In the genomic region with DNA sequence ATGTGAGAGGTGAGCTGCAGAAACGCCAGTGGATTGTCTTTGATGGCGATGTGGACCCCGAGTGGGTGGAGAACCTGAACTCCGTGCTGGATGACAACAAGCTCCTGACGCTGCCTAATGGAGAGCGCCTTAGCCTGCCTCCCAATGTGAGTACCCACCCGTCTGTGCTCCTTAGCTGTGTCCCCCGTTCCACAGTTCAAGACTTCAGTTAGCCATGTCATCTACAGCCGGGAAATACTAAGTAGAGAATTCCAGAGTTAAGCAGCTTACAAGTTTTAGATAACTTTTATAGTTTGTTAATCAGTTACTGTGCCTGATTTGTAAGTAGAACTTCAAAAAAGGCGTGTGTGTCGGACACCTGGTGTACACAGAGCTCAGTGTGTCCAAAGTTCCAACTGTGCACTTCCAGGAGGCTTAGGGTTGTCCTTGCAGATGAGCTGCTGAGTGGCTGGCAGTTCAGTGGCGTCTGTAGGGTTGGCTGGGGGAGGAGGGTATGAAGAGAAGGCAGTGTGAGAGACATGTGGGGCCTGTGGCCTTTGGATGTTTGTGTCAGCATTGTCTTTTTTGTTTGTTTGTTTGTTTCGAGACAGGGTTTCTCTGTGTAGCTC, we compare ENCODE assay signal across 25 mouse cellular contexts. TPM values are rescaled to one million over a fixed set of nuclear protein-coding genes. Genes with fewer than 3 reads are reported as not detected.
DNase-seq lines count a peak whose midpoint lies in the region; ATAC-seq lines count a peak whose summit lies in the region.
"Had no signal": no experiment of that assay in that cellular context is flagged by ENCODE, and none has a peak within 500 bp of the region (broad histone marks: within the 10 kb centered on the region; RNA-seq: fewer than 3 reads in every experiment).

No protein-coding gene starts in this region.

- no peak overlapping the region for H3K4me3 ChIP-seq in kidney, embryonic 16.5 days (ENCODE audit: low read length)
- no peak overlapping the region for H3K4me3 ChIP-seq in intestine, embryonic 16.5 days (ENCODE audit: low read length)
- H3K4me3 ChIP-seq: embryonic facial prominence, embryonic 13.5 days; embryonic facial prominence, embryonic 15.5 days; erythroblast, embryonic 14.5 days; forebrain, embryonic 10.5 days; forebrain, embryonic 12.5 days had no signal

- ATAC-seq in kidney, embryonic 16.5 days (ENCODE audit: low FRiP score, low TSS enrichment), result no peak
- ATAC-seq in intestine, embryonic 16.5 days, result peak; percentile 89
- ATAC-seq: forebrain, embryonic 14.5 days; forebrain, embryonic 16.5 days had no signal

- H3K4me2 ChIP-seq in kidney, embryonic 16.5 days (replicated peaks; ENCODE audit: low read depth, low read length), result no peak overlapping the region
- H3K4me2 ChIP-seq in intestine, embryonic 16.5 days (ENCODE audit: low read depth, low read length), result no peak overlapping the region
- H3K4me2 ChIP-seq: embryonic facial prominence, embryonic 13.5 days; embryonic facial prominence, embryonic 15.5 days; forebrain, embryonic 12.5 days had no signal

- no peak overlapping the region for H3K9ac ChIP-seq in kidney, embryonic 16.5 days (replicated peaks; ENCODE audit: low read length)
- H3K9ac ChIP-seq in intestine, embryonic 16.5 days (ENCODE audit: low read depth, low read length), result no peak overlapping the region
- H3K9ac ChIP-seq: embryonic facial prominence, embryonic 13.5 days; embryonic facial prominence, embryonic 15.5 days; forebrain, embryonic 12.5 days had no signal

- WGBS in kidney, embryonic 16.5 days, result 90% methylated on average over 13 of the region's 13 CpGs
- WGBS in intestine, embryonic 16.5 days, result 82% methylated on average over 13 of the region's 13 CpGs

- DNase-seq in kidney, adult 18-20 months, result peak; percentile 11
- DNase-seq in kidney, postnatal 10 days, result no peak
- peak; percentile 7 for DNase-seq in kidney, adult 9 months
- DNase-seq in yolk sac, embryonic 10.5 days (ENCODE audit: low spot score), result peak; percentile 69
- DNase-seq in heart, adult 9 months (ENCODE audit: low spot score in 2 of 2), result no peak
- DNase-seq in cerebellum, postnatal 25 days, result no peak
- DNase-seq: adrenal gland, adult 2 months; adrenal gland, postnatal 10 days; adrenal gland, postnatal 25 days; cerebellum, adult 11 months; cerebellum, adult 18-20 months; cerebellum, adult 8-10 months; cerebellum, adult 9-11 months; cerebellum, postnatal 36 days; embryo, embryonic 11 days had no signal

- peaks cover 97% of the 10 kb centered on the region for H3K36me3 ChIP-seq in kidney, embryonic 16.5 days (ENCODE audit: insufficient read depth, low read length)
- H3K36me3 ChIP-seq in intestine, embryonic 16.5 days (ENCODE audit: control insufficient read depth, insufficient read depth, low read length), result peaks cover 50% of the 10 kb centered on the region

- no peaks in the 10 kb centered on the region for H3K27me3 ChIP-seq in kidney, embryonic 16.5 days (ENCODE audit: insufficient read depth, low read length)
- no peaks in the 10 kb centered on the region for H3K27me3 ChIP-seq in intestine, embryonic 16.5 days (replicated peaks; ENCODE audit: control insufficient read depth, insufficient read depth, low read length)
- H3K27me3 ChIP-seq: embryonic facial prominence, embryonic 13.5 days; embryonic facial prominence, embryonic 15.5 days; forebrain, embryonic 12.5 days had no signal

- no peaks in the 10 kb centered on the region for H3K9me3 ChIP-seq in kidney, embryonic 16.5 days (ENCODE audit: low read length)
- no peaks in the 10 kb centered on the region for H3K9me3 ChIP-seq in intestine, embryonic 16.5 days (ENCODE audit: control insufficient read depth, low read length)
- H3K9me3 ChIP-seq: embryonic facial prominence, embryonic 13.5 days; embryonic facial prominence, embryonic 15.5 days; forebrain, embryonic 10.5 days; forebrain, embryonic 12.5 days had no signal

- H3K4me1 ChIP-seq in kidney, embryonic 16.5 days (ENCODE audit: insufficient read depth, low read length), result no peaks in the 10 kb centered on the region
- no peaks in the 10 kb centered on the region for H3K4me1 ChIP-seq in intestine, embryonic 16.5 days (ENCODE audit: control insufficient read depth, insufficient read depth, low read length)
- H3K4me1 ChIP-seq: embryonic facial prominence, embryonic 13.5 days; embryonic facial prominence, embryonic 15.5 days; forebrain, embryonic 10.5 days; forebrain, embryonic 12.5 days had no signal

- no peak overlapping the region for H3K27ac ChIP-seq in kidney, embryonic 16.5 days (ENCODE audit: low read length)
- peak overlapping the region; percentile 9; the same call in 1 of the 2 replicates for H3K27ac ChIP-seq in intestine, embryonic 16.5 days (ENCODE audit: low read length)
- H3K27ac ChIP-seq: embryonic facial prominence, embryonic 13.5 days; embryonic facial prominence, embryonic 15.5 days; forebrain, embryonic 10.5 days; forebrain, embryonic 12.5 days had no signal

RNA-seq across cellular contexts. Expression of a gene that starts 36.4 kb away (rescaled TPM):
- 49.7 and 53.9 TPM in 2 replicates for polyA plus RNA-seq in kidney, embryonic 16.5 days (2015; fragmentation: Nextera tagmentation; extraction: Ambion mirVana)
- 32.5 and 36.1 TPM in 2 replicates for polyA plus RNA-seq in intestine, embryonic 16.5 days (2015; fragmentation: Nextera tagmentation; extraction: Ambion mirVana)

RNA-seq across cellular contexts. Expression of a gene that starts 44.8 kb away (rescaled TPM):
- polyA plus RNA-seq in kidney, embryonic 16.5 days (2015; fragmentation: Nextera tagmentation; extraction: Ambion mirVana), result not detected in 2 replicates
- not detected in 2 replicates for polyA plus RNA-seq in intestine, embryonic 16.5 days (2015; fragmentation: Nextera tagmentation; extraction: Ambion mirVana)
- polyA plus RNA-seq: adrenal gland, adult 2 months; brain, embryonic 14.5 days; embryonic facial prominence, embryonic 13.5 days; erythroblast, embryonic 14.5 days; forebrain, embryonic 10.5 days; forebrain, embryonic 12.5 days; forebrain, embryonic 14.5 days had no signal

Comparison
In these comparisons a context has a peak if more than half of its experiments do, and no peak if none do; other contexts are left out.
1. DNase-seq: peak in kidney, adult 18-20 months (single experiment), kidney, adult 9 months (single experiment) and yolk sac, embryonic 10.5 days (single experiment); none in kidney, postnatal 10 days (single experiment), heart, adult 9 months (0 of 2) and cerebellum, postnatal 25 days (0 of 2).